Mouse (Mus musculus) B cell, adult (primary cell): ENCODE data around the gene Pdx1. TPM values are rescaled to one million over a fixed set of nuclear protein-coding genes. Genes with fewer than 3 reads are reported as not detected.

Source experiments
- total RNA-seq: library from RNA; stranded (reverse); gene quantifications from 4 replicates; pipeline ENCODE4 v1.2.4, GENCODE M21; 2023; ENCODE audit not compliant: inconsistent age

Pdx1 gene
- total RNA-seq = not detected in 4 replicates

DNA sequence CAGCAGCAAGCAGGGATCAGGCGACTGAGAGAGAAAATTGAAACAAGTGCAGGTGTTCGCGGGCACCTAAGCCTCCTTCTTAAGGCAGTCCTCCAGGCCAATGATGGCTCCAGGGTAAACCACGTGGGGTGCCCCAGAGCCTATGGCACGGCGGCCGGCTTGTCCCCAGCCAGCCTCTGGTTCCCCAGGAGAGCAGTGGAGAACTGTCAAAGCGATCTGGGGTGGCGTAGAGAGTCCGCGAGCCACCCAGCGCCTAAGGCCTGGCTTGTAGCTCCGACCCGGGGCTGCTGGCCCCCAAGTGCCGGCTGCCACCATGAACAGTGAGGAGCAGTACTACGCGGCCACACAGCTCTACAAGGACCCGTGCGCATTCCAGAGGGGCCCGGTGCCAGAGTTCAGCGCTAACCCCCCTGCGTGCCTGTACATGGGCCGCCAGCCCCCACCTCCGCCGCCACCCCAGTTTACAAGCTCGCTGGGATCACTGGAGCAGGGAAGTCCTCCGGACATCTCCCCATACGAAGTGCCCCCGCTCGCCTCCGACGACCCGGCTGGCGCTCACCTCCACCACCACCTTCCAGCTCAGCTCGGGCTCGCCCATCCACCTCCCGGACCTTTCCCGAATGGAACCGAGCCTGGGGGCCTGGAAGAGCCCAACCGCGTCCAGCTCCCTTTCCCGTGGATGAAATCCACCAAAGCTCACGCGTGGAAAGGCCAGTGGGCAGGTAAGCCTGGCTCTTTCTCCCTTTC is at the start of gene Pdx1:
Pdx1 (plus strand) TSS at position 34 of the 747 bp plus-strand sequence.

DNA sequence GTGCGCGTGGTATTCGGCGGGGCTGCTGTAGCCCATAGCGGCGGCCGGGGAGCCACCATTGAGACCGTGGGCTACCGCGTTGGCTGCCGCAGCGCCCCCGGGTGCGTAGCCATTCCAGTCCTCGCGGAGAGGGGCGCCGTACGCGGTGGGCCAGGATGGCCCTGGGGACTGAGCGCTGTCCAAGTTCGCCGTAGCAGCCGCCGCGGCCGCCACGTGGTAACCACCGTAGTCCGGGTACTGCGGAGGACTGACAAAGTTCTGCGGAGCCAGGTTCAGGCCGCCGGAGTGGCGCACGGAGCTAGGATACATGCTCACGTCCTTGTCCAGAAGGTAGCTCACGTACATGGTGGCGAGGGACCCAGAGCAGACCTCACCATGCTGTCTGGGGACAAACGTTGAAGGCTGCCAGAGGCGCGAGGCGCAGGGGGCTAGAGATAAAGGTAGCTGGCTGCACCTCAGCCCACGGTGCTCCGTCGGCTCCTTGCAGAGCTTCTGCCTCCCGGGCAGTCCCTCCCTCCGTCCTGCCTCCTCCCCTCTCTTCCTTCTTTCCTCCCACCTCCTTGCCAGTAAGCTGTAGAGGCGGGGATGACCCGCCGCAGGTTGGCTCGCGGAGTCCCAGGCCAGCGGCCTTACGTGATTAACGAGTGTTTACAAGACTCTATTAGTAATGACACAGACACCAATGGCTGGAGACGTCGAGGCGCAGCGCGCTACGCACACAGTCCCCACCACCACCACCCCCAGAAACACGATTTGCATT is 37.1 kb downstream of the Pdx1 start, which contains the start of gene Cdx2:
Cdx2 (minus strand) TSS at position 633 of the 760 bp plus-strand sequence.

DNA sequence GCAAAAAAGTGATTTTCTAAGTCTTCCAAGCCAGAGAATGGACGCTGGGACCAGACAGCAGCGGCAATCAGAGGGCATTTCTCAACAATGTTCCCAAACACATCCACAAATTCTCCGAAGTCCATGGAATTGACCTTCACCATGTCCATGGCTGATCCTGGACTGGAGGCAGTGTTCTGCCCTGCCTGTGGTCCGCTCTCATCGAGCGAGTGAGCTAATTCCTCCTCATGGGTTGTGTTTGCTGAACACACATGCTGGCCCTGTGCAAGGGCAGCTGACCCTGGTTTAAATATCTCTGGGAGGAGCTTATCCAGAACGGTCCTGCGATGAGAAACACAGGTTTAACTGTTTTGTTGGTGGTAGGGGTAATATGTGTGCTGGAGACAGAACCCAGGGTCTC is 52.4 kb downstream of the Pdx1 start, which contains the start of gene Urad:
Urad (minus strand) TSS at position 258 of the 400 bp plus-strand sequence.

Other genes with a start within 250 kb of the Pdx1 start
- gene Lnx2, start 193.4 kb upstream of the Pdx1 start, total RNA-seq = 30.7 to 34.4 TPM (median 32.7 TPM) in 4 replicates
- gene Polr1d, start 192.9 kb upstream of the Pdx1 start, total RNA-seq = 112 to 119 TPM (median 113 TPM) in 4 replicates
- gene Gsx1, start 81.3 kb upstream of the Pdx1 start, total RNA-seq = not detected in 4 replicates
- 0.22 TPM in 1 of 4 replicates, not detected in the others for gene Cdx2, start 37.3 kb downstream of the Pdx1 start, total RNA-seq
- gene Urad, start 52.5 kb downstream of the Pdx1 start, total RNA-seq = not detected in 4 replicates
- 1.8 to 3.2 TPM (median 2.3 TPM) in 4 replicates for gene Flt3, start 130.5 kb downstream of the Pdx1 start, total RNA-seq
- gene Pan3, start 160.2 kb downstream of the Pdx1 start, total RNA-seq = 300 to 398 TPM (median 350 TPM) in 4 replicates